In the genomic region with DNA sequence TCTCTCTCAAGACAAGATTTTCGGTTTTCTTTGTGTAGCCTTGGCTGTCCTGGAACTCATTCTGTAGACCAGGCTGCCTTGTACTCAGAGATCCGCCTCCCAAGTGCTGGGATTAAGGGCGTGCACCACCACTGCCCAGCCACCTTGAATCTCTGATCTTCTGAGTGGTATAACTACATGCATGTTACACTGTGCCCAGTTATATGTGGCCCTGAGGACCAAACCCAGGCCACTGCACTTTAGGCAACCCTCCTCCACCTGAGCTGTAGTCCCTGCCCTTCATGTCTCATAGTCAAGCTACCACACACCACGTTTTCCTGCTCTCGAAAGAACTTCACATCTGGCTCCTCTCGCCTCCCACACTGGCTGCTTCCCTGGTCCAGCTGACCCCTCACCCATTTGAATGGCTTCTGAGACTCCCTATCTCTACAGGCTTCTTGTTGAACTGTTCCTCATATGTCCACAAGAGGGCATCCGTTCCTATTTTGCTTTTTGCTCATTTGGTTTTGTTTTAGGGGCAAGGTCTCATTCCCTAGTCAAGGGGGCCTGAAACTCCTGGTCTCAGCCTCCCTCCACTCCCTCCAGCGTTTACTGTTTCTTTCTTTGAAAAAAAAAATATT, we compare ENCODE assay signal across 9 mouse cellular contexts. TPM values are rescaled to one million over a fixed set of nuclear protein-coding genes. Genes with fewer than 3 reads are reported as not detected.
DNase-seq lines count a peak whose midpoint lies in the region; ATAC-seq and TF ChIP-seq lines count a peak whose summit lies in the region.
"Had no signal": no experiment of that assay in that cellular context is flagged by ENCODE, and none has a peak within 500 bp of the region (broad histone marks: within the 10 kb centered on the region; RNA-seq: fewer than 3 reads in every experiment).

No protein-coding gene starts in this region.

- TF ChIP-seq CTCF in lung, embryonic 14.5 days (IDR thresholded peaks at IDR 0.05; ENCODE audit: low read depth) = peak; percentile 78
- peak; percentile 8; the same call in 1 of the 2 replicates for TF ChIP-seq CTCF in bone marrow, adult 2 months (IDR thresholded peaks at IDR 0.05; ENCODE audit: control insufficient read depth, insufficient read depth, low read length)

- ATAC-seq in lung, embryonic 14.5 days (ENCODE audit: insufficient read depth) = peak; percentile 52; the same call in 1 of the 2 replicates
- ATAC-seq in hindbrain, embryonic 16.5 days = peak; percentile 34; the same call in 1 of the 2 replicates
- ATAC-seq in neural tube, embryonic 11.5 days (ENCODE audit: insufficient read depth, low FRiP score, low TSS enrichment) = no peak; the same call in 1 of the 2 replicates

- no peak overlapping the region for H3K4me2 ChIP-seq in lung, embryonic 14.5 days
- H3K4me2 ChIP-seq in hindbrain, embryonic 16.5 days (ENCODE audit: low read length) = no peak overlapping the region
- no peak overlapping the region for H3K4me2 ChIP-seq in neural tube, embryonic 11.5 days (ENCODE audit: low read depth)
- H3K4me2 ChIP-seq: embryonic facial prominence, embryonic 15.5 days had no signal

- no peak for TF ChIP-seq POLR2A in bone marrow, adult 2 months (IDR thresholded peaks at IDR 0.05; ENCODE audit: borderline replicate concordance, control insufficient read depth, low read depth, low read length)

- H3K9ac ChIP-seq in lung, embryonic 14.5 days = no peak overlapping the region
- H3K9ac ChIP-seq in hindbrain, embryonic 16.5 days (ENCODE audit: low read depth, low read length) = no peak overlapping the region
- H3K9ac ChIP-seq in neural tube, embryonic 11.5 days (ENCODE audit: low read length) = no peak overlapping the region
- H3K9ac ChIP-seq: embryonic facial prominence, embryonic 15.5 days had no signal

- no peak overlapping the region for H3K27ac ChIP-seq in lung, embryonic 14.5 days (ENCODE audit: low read depth)
- no peak overlapping the region; the same call in 1 of the 2 replicates for H3K27ac ChIP-seq in bone marrow, adult 2 months (ENCODE audit: control insufficient read depth, insufficient read depth, low read depth, low read length, poor library complexity)
- no peak overlapping the region for H3K27ac ChIP-seq in hindbrain, embryonic 16.5 days (ENCODE audit: low read depth, low read length)
- no peak overlapping the region for H3K27ac ChIP-seq in neural tube, embryonic 11.5 days (ENCODE audit: low read depth, low read length)
- H3K27ac ChIP-seq: embryonic facial prominence, embryonic 15.5 days had no signal

- no peaks in the 10 kb centered on the region for H3K27me3 ChIP-seq in lung, embryonic 14.5 days (ENCODE audit: insufficient read depth, low read length)
- no peaks in the 10 kb centered on the region for H3K27me3 ChIP-seq in hindbrain, embryonic 16.5 days (replicated peaks; ENCODE audit: control insufficient read depth, insufficient read depth, low read length)
- no peaks in the 10 kb centered on the region for H3K27me3 ChIP-seq in neural tube, embryonic 11.5 days (ENCODE audit: control insufficient read depth, insufficient read depth, low read length)
- H3K27me3 ChIP-seq: embryonic facial prominence, embryonic 15.5 days had no signal

- peak; percentile 69 for DNase-seq in lung, embryonic 14.5 days
- no peak for DNase-seq in lung, postnatal 14 days
- peak; percentile 26 for DNase-seq in neural tube, embryonic 11.5 days (ENCODE audit: low spot score)
- DNase-seq in frontal cortex, postnatal 14 days (ENCODE audit: low spot score in 2 of 2) = no peak
- no peak for DNase-seq in adrenal gland, adult 18-20 months (ENCODE audit: low spot score in 2 of 2)
- DNase-seq in left cerebral cortex, postnatal 10 days (ENCODE audit: extremely low spot score in 1 of 2, low spot score in 2 of 2) = no peak

- no peaks in the 10 kb centered on the region for H3K9me3 ChIP-seq in lung, embryonic 14.5 days (ENCODE audit: low read depth, low read length)
- no peaks in the 10 kb centered on the region for H3K9me3 ChIP-seq in hindbrain, embryonic 16.5 days (ENCODE audit: control insufficient read depth, low read length)
- H3K9me3 ChIP-seq in neural tube, embryonic 11.5 days (ENCODE audit: control insufficient read depth, low read length) = no peaks in the 10 kb centered on the region
- H3K9me3 ChIP-seq: embryonic facial prominence, embryonic 15.5 days had no signal

- H3K4me1 ChIP-seq in lung, embryonic 14.5 days (ENCODE audit: insufficient read depth) = no peaks in the 10 kb centered on the region
- H3K4me1 ChIP-seq in bone marrow, adult 2 months (ENCODE audit: control insufficient read depth, insufficient read depth, low read length) = no peaks in the 10 kb centered on the region; the same call in 1 of the 2 replicates
- no peaks in the 10 kb centered on the region for H3K4me1 ChIP-seq in hindbrain, embryonic 16.5 days (ENCODE audit: control insufficient read depth, insufficient read depth, low read depth, low read length)
- no peaks in the 10 kb centered on the region for H3K4me1 ChIP-seq in neural tube, embryonic 11.5 days (ENCODE audit: control insufficient read depth, insufficient read depth, low read length)

- H3K36me3 ChIP-seq in lung, embryonic 14.5 days (ENCODE audit: insufficient read depth) = 0 out of 2 replicates have a peak, but pooled peaks cover 14% of the 10 kb centered on the region
- H3K36me3 ChIP-seq in hindbrain, embryonic 16.5 days (ENCODE audit: control insufficient read depth, insufficient read depth, low read length) = peaks cover 7% of the 10 kb centered on the region
- no peaks in the 10 kb centered on the region for H3K36me3 ChIP-seq in neural tube, embryonic 11.5 days (ENCODE audit: control insufficient read depth, insufficient read depth, low read length)

- no peak overlapping the region for H3K4me3 ChIP-seq in lung, embryonic 14.5 days (ENCODE audit: low read depth, low read length)
- H3K4me3 ChIP-seq in bone marrow, adult 2 months (replicated peaks; ENCODE audit: control insufficient read depth, low read depth, low read length) = peak overlapping the region; percentile 15
- no peak overlapping the region for H3K4me3 ChIP-seq in hindbrain, embryonic 16.5 days (ENCODE audit: low read length)
- no peak overlapping the region for H3K4me3 ChIP-seq in neural tube, embryonic 11.5 days (ENCODE audit: low read depth, low read length)
- H3K4me3 ChIP-seq: embryonic facial prominence, embryonic 15.5 days had no signal

- 30% methylated on average over 8 of the region's 8 CpGs for WGBS in lung, embryonic 14.5 days
- WGBS in bone marrow, adult 2 months = 27% methylated on average over 8 of the region's 8 CpGs
- WGBS in hindbrain, embryonic 16.5 days = 32% methylated on average over 8 of the region's 8 CpGs
- WGBS in neural tube, embryonic 11.5 days = 40% methylated on average over 8 of the region's 8 CpGs

- intact Hi-C loops in left cerebral cortex, postnatal 10 days (cut with DNase I) = loop anchor here (5.0 kb wide), 1 partner anchor 177 kb away; no protein-coding TSS in a partner anchor

RNA-seq across cellular contexts. Expression of a gene that starts 11.2 kb away (rescaled TPM):
- polyA plus RNA-seq in lung, embryonic 14.5 days (2014; fragmentation: Nextera tagmentation; extraction: Ambion mirVana) = 117 and 134 TPM in 2 replicates
- 41.2 and 92.7 TPM in 2 replicates for polyA plus RNA-seq in bone marrow, adult 2 months (2011; ENCODE audit: insufficient read depth, insufficient read length, low replicate concordance, missing spikeins)
- 159 and 170 TPM in 2 replicates for polyA plus RNA-seq in hindbrain, embryonic 16.5 days (2015; fragmentation: Nextera tagmentation; extraction: Ambion mirVana)
- polyA plus RNA-seq in neural tube, embryonic 11.5 days (2014; fragmentation: Nextera tagmentation; extraction: Ambion mirVana) = 140 and 143 TPM in 2 replicates
- 10 to 100 TPM; 67.7 to 69.3 TPM for total RNA-seq in adrenal gland, adult 18-20 months (2021)
- 100 to 1,000 TPM; 269 to 272 TPM for total RNA-seq in left cerebral cortex, postnatal 10 days (2021)

RNA-seq across cellular contexts. Expression of a gene that starts 12.0 kb away (rescaled TPM):
- polyA plus RNA-seq in lung, embryonic 14.5 days (2014; fragmentation: Nextera tagmentation; extraction: Ambion mirVana) = 27.7 and 31.9 TPM in 2 replicates
- 4.7 and 7.2 TPM in 2 replicates for polyA plus RNA-seq in bone marrow, adult 2 months (2011; ENCODE audit: insufficient read depth, insufficient read length, low replicate concordance, missing spikeins)
- polyA plus RNA-seq in hindbrain, embryonic 16.5 days (2015; fragmentation: Nextera tagmentation; extraction: Ambion mirVana) = 46.9 and 48.4 TPM in 2 replicates
- polyA plus RNA-seq in neural tube, embryonic 11.5 days (2014; fragmentation: Nextera tagmentation; extraction: Ambion mirVana) = 24.3 and 24.4 TPM in 2 replicates
- total RNA-seq in adrenal gland, adult 18-20 months (2021) = 10 to 100 TPM; 23.7 to 25.2 TPM
- total RNA-seq in left cerebral cortex, postnatal 10 days (2021) = 10 to 100 TPM; 49.9 to 51.7 TPM

RNA-seq across cellular contexts. Expression of a gene that starts 23.4 kb away (rescaled TPM):
- polyA plus RNA-seq in lung, embryonic 14.5 days (2014; fragmentation: Nextera tagmentation; extraction: Ambion mirVana) = 32.6 and 35.7 TPM in 2 replicates
- 186 and 343 TPM in 2 replicates for polyA plus RNA-seq in bone marrow, adult 2 months (2011; ENCODE audit: insufficient read depth, insufficient read length, low replicate concordance, missing spikeins)
- 9.6 and 11.5 TPM in 2 replicates for polyA plus RNA-seq in hindbrain, embryonic 16.5 days (2015; fragmentation: Nextera tagmentation; extraction: Ambion mirVana)
- 17.2 and 17.3 TPM in 2 replicates for polyA plus RNA-seq in neural tube, embryonic 11.5 days (2014; fragmentation: Nextera tagmentation; extraction: Ambion mirVana)
- 100 to 1,000 TPM in 1 of 2 experiments, 10 to 100 TPM in 1; 89.3 to 253 TPM for total RNA-seq in adrenal gland, adult 18-20 months (2021)
- total RNA-seq in left cerebral cortex, postnatal 10 days (2021) = 1 to 10 TPM; 3.9 to 4.3 TPM

RNA-seq across cellular contexts. Expression of a gene that starts 38.2 kb away (rescaled TPM):
- polyA plus RNA-seq in lung, embryonic 14.5 days (2014; fragmentation: Nextera tagmentation; extraction: Ambion mirVana) = 19.6 and 20.2 TPM in 2 replicates
- polyA plus RNA-seq in bone marrow, adult 2 months (2011; ENCODE audit: insufficient read depth, insufficient read length, low replicate concordance, missing spikeins) = 22.7 and 34.2 TPM in 2 replicates
- 5.2 and 6.5 TPM in 2 replicates for polyA plus RNA-seq in hindbrain, embryonic 16.5 days (2015; fragmentation: Nextera tagmentation; extraction: Ambion mirVana)
- polyA plus RNA-seq in neural tube, embryonic 11.5 days (2014; fragmentation: Nextera tagmentation; extraction: Ambion mirVana) = 10.9 and 11.2 TPM in 2 replicates
- total RNA-seq in adrenal gland, adult 18-20 months (2021) = 10 to 100 TPM; 13.9 to 23.3 TPM
- total RNA-seq in left cerebral cortex, postnatal 10 days (2021) = 1 to 10 TPM; 6.4 to 6.8 TPM

Comparison
In these comparisons a context has a peak if more than half of its experiments do, and no peak if none do; other contexts are left out.
1. DNase-seq: peak in lung, embryonic 14.5 days (single experiment) and neural tube, embryonic 11.5 days (single experiment); none in lung, postnatal 14 days (single experiment), frontal cortex, postnatal 14 days (0 of 2), adrenal gland, adult 18-20 months (0 of 2) and left cerebral cortex, postnatal 10 days (0 of 2).